Mouse (Mus musculus) cerebellum, postnatal 10 days (tissue): ENCODE results near the gene Gm3045.

Experiments
- DNase-seq, 2 experiments: peaks; one replicate each; pipeline ENCODE4 v3.0.0; 2021; ENCODE audit warnings: mixed read lengths in 2 of 2

Gm3045 gene

DNA sequence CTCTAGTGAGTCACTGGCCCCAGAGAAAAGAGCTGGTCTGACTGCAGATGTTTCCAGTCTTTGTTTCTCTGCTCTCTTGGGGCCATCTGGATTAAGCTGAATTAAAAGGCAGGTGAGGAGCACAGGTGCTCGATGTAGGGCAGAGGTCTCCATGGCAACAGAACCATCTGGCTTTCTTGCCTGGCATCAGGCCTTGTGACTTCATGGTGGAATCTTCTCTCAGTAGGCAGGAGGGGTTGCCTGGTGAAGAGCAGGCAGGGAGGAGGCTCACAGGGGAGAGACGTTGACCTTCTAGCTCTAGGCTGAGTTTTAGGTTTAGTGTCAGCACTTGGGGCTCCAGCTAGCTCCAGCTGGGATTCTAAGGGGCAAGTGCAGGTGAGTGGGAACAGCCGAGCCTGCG is at the start of gene Gm3045:
TSS of gene Gm3045 (plus strand) at position 230 of the 400 bp plus-strand sequence.
- peak; percentile 53 to 56 for DNase-seq

DNA sequence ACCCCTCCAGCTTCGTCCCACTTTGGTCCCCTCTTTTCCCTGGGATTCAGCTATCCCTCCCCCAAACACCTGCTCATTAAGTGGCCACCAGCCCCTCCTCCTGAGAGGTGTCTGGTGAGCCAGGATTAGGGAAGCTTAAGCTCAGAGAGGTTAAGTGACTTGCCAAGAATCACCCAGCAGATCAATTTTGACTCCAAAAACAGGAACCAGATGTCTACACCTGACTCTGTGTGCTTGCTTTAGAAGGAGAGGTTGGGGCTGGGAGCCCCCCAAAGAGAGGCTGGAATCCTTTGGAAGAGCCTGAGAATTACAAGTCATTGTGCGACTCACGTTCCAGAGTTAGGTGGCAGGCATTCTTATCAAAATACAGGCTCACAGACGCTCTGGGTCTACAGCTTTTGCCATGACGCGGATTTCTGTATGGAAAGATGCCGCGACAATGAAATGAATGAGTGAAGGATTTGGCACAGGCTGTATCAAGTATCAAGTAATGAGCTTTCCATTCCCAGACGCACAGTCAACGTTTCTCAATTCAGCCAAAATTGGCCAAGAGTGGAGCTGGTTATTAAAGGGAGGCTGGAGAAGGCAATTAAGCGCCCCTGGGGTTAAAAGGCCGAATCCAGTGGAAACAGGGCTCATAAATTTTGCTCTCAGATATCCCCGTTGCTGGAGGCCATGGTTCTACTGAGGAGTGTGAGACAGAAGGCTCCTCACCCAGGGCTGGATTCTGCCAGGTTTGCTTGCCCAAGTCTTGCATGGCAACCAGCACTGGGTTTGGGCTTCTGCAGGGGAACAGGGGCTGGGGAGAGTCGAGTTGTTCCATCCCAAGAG is 45.3 kb upstream of the Gm3045 start:
- DNase-seq, result no peak

DNA sequence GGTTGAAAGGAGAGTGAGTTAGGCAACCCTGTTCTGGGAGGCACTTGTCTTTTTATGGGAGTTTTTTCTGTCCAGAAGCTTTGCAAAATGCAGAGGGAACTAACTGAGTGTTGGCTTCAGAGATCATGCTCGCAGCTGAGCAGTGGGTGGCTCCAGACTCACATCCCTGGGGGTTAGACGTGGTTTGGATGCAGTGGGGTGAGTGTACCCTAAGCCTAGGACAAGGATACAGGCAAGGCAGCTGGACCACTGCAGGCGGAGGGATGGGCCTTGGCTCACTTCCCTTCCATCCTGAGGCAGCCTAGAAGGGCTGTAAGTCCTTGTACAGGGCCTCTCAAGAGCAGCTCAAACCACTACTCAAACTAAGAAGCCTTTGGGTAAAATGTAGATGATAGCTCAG is 43.0 kb upstream of the Gm3045 start:
- DNase-seq, result no peak

DNA sequence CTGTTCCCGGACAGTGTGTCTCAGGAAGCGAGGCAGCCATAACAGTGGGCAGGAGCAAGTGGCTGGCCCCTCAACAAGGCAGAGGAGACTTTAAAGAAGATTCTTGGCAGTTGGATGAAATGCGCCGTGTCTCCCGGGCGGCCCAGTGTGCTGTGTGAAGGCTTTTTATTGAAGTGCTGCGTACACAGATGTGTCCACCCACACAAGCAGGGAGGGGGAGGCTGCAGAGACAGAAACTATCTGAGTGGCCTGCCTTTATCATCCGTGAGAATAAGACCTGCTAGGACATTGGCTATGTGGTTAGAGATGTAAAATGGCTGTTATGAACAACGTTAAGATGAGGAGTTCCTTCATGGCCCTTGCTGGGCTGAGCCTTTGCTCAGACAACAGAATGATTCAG is 40.0 kb upstream of the Gm3045 start:
- DNase-seq, result no peak

DNA sequence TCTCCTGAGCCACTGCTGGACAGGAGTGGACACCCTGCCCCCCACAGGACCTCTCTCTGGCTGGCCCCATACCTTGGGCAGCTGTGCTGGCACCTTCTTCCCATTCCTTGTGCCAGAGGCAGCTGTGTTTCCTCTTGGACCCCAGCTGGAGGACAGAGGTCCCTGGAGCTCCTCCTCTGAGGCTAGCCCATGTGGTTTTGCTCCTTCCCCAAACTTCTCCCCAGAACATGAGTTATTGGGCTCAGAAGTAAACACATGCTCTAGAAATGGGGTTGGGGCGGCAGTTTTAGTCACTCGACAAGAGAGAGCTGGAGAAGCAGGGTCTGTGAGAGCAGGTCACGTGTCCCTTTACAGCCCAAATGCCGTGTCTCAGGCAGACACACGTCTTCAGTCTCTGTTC is 39.0 kb upstream of the Gm3045 start:
- no peak for DNase-seq

DNA sequence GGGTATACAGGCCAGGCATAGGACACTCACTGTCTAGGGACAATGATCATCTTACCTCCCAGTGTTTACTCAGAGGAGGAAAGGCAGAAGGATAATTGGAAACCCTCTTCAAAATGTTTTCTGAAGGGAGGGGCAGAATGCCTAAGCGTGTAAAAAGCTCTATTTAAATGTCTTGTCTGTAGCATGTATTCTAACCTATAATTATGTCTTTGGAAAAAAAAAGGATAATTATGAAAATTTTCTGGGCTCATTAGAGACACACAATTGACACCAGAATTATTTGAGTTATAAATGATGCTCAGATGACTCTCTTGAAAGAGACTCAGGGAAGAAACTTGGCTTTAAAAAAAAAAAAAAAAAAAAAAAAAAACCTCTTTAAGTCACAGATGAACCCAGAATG is 38.4 kb upstream of the Gm3045 start:
- DNase-seq, result no peak

DNA sequence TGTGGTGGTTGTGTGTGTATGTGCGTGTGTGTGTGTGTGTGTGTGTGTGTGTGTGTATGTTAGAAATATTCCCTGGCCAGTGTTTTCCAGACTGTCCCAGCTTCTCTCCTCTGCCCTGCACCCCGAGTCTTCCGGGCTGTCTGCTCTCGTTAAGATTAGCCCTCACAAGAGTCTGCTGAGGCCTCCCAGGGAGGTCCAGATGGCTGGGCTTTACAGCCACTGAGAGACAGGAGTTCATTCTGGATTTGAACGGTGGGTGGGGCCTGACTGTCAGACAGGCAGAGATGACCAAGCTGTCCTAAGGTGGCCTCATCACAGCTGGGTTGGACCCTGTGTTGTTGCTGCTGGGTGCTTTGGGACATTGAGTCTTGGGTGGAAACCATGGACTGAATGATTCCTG is 28.8 kb upstream of the Gm3045 start:
- peak; percentile 68 to 81 for DNase-seq

DNA sequence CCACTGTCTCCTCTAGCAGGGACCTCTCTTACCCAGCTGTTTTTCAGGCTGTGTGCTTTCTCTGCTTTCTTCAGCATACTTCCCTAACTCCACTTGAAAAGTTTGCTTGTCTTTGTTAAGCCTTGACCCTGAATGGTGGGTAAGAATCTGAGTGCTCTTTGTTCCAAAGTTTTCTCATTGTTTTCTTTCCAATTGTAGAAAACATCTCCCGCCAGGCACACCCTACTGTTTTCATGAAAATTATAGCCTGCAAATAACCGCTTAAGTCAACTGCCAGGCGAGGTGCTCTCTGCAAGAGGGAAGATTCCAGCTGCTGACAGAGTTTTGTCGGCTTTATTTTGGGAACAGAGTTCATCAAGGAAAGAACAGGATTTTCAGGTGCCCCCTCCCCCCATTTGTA is 25.2 kb upstream of the Gm3045 start:
- no peak for DNase-seq

DNA sequence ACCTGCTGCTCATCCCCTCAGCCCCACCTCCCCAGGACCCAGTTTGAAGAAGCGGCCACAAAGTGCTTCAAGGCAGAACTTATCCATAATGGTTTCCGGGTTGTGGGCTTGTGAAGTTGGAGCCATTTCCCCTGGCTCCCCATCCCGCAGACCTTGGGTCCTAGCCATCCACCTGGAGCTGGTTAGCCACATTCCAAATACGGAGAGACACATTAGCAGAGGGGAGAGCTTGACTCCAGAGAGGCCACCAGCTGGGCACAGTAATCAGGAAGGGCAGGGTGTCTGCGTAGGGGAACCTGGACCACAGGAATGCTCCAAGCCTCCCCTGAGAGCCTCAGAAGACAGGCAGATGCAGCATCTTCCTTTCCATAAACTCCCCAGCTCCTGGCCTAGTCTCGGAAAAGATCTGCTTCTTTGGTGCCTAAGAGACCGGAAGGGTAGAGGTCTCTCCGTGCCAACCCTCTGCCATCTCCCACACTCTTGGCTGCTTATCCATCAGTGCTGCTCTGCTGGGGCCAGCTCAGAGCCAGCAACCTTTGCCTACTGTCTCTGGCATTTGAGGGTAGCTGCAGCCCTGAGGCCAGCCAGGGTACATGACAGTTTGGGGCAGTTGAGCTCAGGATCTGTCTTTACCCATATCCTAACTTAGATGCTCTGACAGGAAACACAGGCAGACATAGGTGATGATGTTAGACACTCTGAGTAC is 22.9 kb upstream of the Gm3045 start:
- DNase-seq, result peak; percentile 52 to 74

DNA sequence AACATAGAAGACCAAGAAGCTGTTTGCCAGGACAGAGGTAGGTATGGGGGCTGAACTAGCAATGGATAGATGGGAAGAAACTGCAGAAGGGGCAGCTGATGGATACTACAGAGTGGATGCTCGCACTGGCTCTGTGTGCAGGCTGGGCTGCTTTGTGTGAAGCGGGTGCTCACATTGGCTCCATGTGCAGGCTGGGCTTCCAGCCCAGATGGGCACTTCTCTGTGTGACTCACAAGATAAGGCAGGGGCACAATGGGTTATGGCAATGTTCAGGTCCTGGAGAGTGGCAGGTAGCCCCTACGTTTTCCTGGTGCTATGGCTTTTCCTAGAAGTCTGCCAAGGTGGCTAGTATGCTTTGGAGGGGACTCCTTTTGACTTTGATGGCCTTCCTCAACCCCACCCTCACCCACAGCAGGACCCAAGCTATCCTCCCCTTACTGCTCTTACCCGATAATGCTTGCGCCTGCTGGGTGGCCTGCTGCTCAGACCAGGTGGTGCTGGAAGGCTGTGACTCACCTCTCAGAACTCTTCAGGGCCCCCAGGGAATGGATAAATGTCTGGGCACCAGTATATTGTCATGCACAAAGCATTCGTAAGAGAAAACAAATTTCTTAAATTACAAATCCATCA is 21.8 kb upstream of the Gm3045 start:
- peak; percentile 49 to 72 for DNase-seq

DNA sequence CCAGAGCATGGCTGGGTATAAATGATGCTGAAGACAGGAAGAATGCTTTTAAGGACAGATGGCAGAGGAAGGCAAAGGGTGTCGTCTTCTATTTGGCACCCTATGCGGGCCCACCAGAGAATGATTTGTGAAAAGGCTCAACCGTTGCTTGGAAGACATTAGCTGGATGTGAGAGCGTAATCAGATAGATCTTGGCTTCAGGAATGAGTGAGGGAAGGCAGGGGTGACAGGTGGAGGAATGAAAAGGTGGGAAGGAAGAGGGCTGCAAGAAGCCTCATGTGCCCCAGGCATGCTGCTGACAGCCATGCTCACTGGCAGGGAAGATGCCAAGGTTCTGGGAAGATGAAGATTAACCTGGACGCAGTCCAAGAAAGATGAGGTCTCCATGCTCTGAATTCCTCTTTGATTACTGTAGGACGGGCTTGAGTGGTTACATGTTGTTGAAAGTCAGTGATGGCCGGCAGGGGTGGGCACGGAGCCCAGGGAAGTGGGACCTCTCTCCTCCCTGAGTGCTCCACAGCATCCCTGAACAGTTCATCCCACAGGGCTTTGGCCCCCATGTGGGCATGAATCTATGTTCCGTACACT is 14.0 kb upstream of the Gm3045 start:
- DNase-seq, result peak; percentile 79 to 84

DNA sequence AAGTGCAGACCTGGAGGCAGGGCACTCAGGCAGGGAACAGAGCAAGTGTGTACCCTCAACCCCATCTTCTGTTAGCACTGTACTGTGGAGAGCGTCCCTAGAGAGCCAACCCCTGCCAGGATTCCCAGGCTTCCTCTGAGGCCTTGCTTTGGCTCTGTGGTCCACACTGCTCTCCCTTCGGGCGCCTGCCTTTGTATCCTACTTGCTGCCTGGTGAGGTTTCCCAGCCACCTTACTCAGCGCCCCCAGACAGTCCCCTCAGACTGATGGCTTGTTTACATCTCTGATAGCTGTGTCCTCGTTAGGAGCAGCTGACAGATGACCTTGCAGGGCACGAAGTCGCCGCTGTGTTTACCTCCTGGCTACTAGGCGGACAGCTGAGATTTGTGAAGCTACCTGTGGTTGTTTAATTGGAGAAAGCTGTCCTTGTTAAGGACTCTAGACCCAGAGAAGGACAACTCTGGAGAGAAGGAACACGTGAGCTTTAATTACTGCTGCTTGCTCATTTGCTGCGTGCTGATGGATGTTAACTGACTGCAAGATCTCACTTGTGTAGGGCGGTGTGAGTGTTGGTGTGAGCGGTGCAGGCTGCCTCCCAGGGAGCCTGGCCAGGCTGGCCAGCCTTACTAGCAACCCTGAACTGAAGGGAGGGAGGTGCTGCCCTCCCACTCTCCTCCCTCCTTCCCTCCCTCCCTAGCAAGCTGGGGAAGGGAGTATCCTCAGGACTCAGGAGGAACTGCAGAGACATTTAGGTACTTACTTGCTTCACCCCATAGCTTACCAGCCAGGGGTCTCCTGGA is 7.5 kb upstream of the Gm3045 start:
- DNase-seq, result no peak

DNA sequence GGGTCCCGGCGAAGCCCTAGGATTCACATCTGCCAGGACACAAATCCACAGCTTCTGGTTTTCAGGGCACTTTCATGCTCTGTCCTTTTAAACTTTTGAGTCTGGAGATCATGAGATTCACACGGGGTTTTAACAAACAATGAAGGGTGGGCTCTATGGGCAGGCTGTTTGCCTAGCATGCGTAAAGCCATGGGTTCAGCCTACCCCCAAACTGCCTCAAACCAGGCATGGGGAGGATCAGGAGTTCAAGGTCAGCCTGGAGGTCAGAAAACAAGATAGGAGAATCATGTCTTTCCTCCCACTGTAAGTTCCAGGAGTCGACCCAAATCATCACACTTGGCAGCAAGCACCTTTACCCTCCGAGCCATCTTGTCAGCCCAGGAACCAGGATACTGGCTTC is 6.9 kb upstream of the Gm3045 start:
- no peak for DNase-seq

DNA sequence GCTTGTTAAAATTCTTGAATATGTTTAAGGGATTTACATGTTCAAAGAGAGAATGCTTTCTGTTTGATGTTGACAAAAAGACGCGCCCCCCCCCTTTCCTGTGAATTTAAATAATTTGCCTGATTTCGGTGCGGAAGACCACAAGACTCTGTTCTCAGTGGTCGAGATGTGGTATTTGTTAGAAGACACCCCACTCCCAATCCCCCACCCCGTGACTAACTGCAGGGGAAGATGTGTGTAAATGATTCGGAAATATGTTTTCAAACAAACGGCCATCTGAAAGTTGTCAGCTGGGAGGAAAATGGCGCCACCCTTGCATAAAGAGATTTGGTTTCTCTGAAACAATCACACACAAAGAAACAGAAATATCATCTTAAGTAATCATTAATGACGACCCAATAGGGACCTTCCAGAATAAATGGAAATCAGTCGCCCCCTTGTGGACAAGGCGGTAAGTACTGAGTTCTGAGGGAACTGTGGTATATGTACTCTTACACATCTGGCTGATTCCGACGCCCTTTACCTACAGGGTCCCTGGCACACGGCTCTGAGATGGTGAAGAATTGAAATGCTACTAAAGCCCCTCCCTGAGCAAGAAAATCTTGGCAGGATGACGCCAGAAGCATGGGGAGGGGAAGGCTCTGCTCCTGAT is 4.2 kb upstream of the Gm3045 start:
- DNase-seq, result peak; percentile 88 to 92

DNA sequence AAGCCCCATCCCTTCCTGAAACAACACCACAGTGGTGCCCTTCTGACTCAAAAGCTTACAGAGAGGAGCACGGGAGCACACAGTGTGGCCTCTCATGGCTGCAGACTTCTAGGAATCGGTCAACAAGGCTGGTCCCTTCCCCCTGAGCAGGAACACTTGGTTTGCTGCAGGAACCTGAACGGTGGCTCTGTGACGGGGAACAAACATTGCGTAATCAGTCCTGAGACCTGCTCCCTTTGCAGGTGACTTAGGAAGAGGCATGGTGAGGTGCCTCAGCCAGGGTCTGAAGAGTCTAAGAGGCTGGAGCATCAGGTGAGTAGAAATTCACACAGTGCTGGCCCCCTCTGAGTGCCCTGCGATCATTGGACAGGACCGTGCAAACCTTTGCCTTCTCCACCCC is 463 bp upstream of the Gm3045 start:
- DNase-seq, result no peak

DNA sequence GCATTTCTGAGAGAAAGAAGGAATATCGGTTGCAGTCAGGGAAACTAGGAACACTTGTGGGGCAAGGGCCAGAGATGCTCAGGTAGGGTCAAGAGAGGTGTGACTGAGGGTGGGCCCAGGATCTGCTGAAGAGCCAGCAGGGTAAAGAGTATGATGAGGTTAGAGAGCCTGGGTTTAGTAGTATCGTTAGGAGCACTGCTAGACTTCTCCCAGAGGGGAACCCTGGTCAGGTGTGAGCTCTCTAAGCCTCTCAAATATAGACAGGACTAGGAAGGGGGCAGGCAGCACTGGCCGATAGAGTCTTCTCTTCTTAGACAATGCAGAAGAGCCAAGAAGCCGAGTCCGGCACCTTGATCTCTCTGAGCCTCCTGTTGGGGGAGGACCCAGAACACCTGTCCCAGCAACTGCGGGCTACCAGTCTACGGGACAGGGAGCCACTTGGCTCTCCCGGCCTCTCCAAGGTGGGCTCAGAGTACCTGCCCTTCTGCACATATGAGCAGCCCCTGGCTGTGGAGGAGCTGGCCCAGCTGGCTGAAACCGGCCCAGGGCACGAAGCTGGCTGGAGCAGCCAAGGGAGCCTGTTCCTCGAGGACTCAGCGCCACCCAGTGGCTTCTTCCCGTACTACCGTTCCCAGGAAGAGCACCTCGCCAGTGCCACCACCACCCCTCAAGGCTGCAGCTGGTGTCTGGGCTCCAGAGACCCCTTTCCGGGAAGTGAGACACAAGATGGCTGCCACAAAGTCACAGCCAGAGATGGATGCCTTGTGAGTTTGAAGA is 2.5 kb downstream of the Gm3045 start:
- peak; percentile 94 to 97 for DNase-seq

DNA sequence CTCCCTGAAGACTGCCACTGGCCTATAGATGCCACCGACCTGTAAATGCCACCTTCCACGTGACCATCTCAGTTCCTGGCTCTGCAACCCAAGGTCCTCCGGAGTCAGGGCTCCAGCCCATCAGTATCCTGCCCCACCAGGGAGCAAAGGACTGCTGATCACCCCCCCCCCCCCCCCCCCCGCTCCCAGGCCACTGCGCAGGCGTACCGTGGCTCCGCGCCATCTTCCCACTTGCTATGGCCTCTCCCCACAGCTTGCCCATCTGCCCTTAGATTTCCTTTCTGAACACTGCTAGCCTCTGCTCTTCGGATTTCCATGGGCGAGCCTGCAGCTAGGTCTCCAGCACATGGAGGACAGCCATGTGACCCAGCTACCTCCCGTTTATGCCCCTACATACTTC is 6.1 kb downstream of the Gm3045 start:
- peak; percentile 91 to 92 for DNase-seq

DNA sequence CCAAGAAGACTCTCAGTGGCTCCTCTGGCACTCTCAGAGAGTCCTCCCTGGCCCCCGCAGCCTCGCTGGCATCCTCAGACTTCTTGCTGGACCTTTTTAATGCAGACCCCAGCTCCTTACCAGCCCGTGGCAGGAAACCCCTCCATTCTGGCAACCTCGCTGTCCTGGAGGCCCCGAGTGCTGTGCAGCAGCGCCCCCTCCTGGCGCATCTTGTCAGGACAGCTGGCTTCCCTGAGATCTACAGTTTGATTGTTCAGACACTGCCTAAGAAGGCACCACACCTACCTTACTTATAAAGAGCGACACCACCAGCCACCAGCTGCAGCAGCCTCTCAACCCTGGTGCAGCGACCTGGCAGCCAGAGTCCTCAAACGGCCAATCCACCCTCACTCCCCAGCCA is 7.1 kb downstream of the Gm3045 start:
- DNase-seq, result peak; percentile 90 to 95

DNA sequence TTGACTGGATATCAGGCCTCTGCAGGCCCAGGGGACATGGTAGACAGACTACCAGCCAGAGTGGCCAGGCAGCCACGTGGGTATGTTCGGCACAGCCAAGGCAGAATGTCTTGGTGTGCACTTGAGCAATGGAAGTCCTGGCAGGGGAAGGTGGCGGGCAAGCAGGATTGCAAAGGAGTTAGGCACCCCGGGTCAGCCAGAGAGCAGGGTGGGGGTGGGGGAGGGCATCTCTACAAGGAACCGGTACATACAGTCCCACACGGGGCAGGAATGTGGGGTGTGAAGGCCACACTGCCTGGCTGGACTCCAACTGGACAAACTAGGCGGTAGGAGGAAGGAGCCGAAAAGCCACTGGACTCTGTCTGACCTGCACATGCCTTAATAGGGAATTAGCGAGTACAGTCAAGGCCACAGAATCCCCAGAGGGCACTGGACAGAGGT is 7.9 kb downstream of the Gm3045 start:
- DNase-seq, result peak in 1 of 2 experiments; percentile 37

DNA sequence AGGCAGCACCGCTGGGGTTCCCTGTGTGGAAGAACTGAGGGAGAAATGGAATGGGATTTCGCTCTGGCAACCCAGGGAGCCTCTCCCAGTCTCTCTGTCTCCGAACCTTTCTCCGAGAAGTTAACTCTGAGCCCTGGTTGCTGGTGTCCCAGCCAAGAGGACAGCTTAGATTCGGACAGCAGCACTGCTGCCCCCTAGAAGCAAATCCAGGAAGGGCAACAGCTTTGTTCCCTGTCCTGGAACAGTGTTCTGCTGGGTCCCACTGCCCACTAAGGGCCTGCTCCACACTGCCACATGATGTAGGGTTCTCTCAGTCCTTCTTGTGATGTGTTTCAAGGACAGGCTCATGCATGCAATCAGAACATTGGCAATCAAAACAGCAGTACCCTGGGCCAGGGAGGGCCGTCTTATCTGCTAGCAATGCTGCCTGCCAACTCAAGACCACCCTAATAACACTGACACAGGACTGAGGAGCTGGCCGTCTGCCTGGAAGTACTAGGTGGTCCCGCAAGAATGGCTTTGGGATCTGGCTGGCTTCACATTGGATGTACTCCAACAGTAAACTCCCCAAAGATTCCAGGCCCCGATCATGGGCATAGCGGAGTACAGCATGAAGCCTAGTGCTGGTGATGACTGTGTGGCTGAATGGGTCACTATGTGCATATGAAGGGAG is 9.4 kb downstream of the Gm3045 start:
- DNase-seq, result peak in 1 of 2 experiments; percentile 54
